ENCODE assay signal across 32 mouse cellular contexts in genomic region chr8:12977325-12977724, GRCm38 (mm10). TPM values are rescaled to one million over a fixed set of nuclear protein-coding genes. Genes with fewer than 3 reads are reported as not detected.
DNase-seq lines count a peak whose midpoint lies in the region; ATAC-seq and TF ChIP-seq lines count a peak whose summit lies in the region.
"Had no signal": no experiment of that assay in that cellular context is flagged by ENCODE, and none has a peak within 500 bp of the region (broad histone marks: within the 10 kb centered on the region; RNA-seq: fewer than 3 reads in every experiment).

No protein-coding gene starts in this region.

- peaks cover 4% of the 10 kb centered on the region for H3K4me1 ChIP-seq in liver, embryonic 11.5 days (replicated peaks; ENCODE audit: control insufficient read depth, insufficient read depth, low read length)
- no peaks in the 10 kb centered on the region for H3K4me1 ChIP-seq in CH12.LX (ENCODE audit: control insufficient read depth in 1 of 2, insufficient read depth in 2 of 2)
- 0 out of 2 replicates have a peak, but pooled peaks cover 2% of the 10 kb centered on the region for H3K4me1 ChIP-seq in liver, embryonic 15.5 days (replicated peaks)
- no peaks in the 10 kb centered on the region for H3K4me1 ChIP-seq in forebrain, embryonic 11.5 days (replicated peaks; ENCODE audit: control insufficient read depth, insufficient read depth, low read length)
- H3K4me1 ChIP-seq: midbrain, embryonic 13.5 days had no signal

- ATAC-seq in liver, embryonic 11.5 days (replicated peaks; ENCODE audit: low FRiP score) = no peak
- no peak for ATAC-seq in liver, embryonic 15.5 days (ENCODE audit: insufficient read depth)
- ATAC-seq in monocyte, adult 5-6 weeks (replicated peaks; ENCODE audit: insufficient number of reproducible peaks, low FRiP score, low TSS enrichment, poor library complexity, severe bottlenecking) = peak; percentile 72
- ATAC-seq in forebrain, embryonic 11.5 days (replicated peaks; ENCODE audit: low FRiP score) = no peak
- ATAC-seq: activated CD4-positive, CD25-positive, alpha-beta regulatory T cell, adult 4 months; CD4-positive, CD25-positive, alpha-beta regulatory T cell, adult 4 months; forebrain, embryonic 14.5 days; hindbrain, embryonic 16.5 days; midbrain, embryonic 13.5 days had no signal

- TF ChIP-seq POLR2A in CH12.LX (IDR thresholded peaks at IDR 0.05; ENCODE audit: low read depth, low read length) = no peak

- 0 out of 2 replicates have a peak, but pooled peaks cover 3% of the 10 kb centered on the region for H3K27me3 ChIP-seq in liver, embryonic 11.5 days (replicated peaks; ENCODE audit: control insufficient read depth, insufficient read depth, low read length)
- H3K27me3 ChIP-seq in CH12.LX (replicated peaks) = peaks cover 83% of the 10 kb centered on the region
- peaks cover 18% of the 10 kb centered on the region for H3K27me3 ChIP-seq in liver, embryonic 15.5 days
- H3K27me3 ChIP-seq in forebrain, embryonic 11.5 days (ENCODE audit: control insufficient read depth, insufficient read depth, low read length) = no peaks in the 10 kb centered on the region
- H3K27me3 ChIP-seq: kidney, embryonic 15.5 days; limb, embryonic 15.5 days; midbrain, embryonic 13.5 days had no signal

- TF ChIP-seq EP300 in CH12.LX (IDR thresholded peaks at IDR 0.05; ENCODE audit: low read length) = no peak

- no peak overlapping the region for H3K9ac ChIP-seq in liver, embryonic 11.5 days (ENCODE audit: low read depth, low read length)
- H3K9ac ChIP-seq in CH12.LX (ENCODE audit: insufficient read depth, low read depth) = no peak overlapping the region
- no peak overlapping the region for H3K9ac ChIP-seq in liver, embryonic 15.5 days
- no peak overlapping the region for H3K9ac ChIP-seq in forebrain, embryonic 11.5 days (ENCODE audit: low read length)
- H3K9ac ChIP-seq: kidney, embryonic 15.5 days; limb, embryonic 15.5 days; midbrain, embryonic 13.5 days had no signal

- WGBS in liver, embryonic 11.5 days = 44% methylated on average over 12 of the region's 12 CpGs
- WGBS in liver, embryonic 15.5 days (ENCODE audit: insufficient replicate concordance) = 20% methylated on average over 12 of the region's 12 CpGs
- 89% methylated on average over 12 of the region's 12 CpGs for WGBS in forebrain, embryonic 11.5 days

- in situ Hi-C loops in CH12.LX (cut with MboI; ENCODE audit: low pct_ligation_motif_present, low pct_unique_long_range_greater_than_20kb, low sequenced_read_pairs) = loop anchor here (25.0 kb wide), 1 partner anchor 235 kb away; the partner anchor contains the start of gene Grtp1

- DNase-seq in liver, embryonic 11.5 days (ENCODE audit: low spot score) = no peak
- DNase-seq in liver (no peak), CH12.LX (ENCODE audit: extremely low read depth) (no peak)
- DNase-seq in forebrain, embryonic 11.5 days (ENCODE audit: low spot score) = no peak
- no peak for DNase-seq in right cerebral cortex, postnatal 4 days
- DNase-seq: adrenal gland, adult 8-10 months; cerebellum, postnatal 25 days; gastrocnemius, postnatal 36 days; heart, adult 2 months; heart, postnatal 14 days; kidney, adult 18-20 months; kidney, postnatal 36 days; layer of hippocampus, postnatal 36 days; lung, adult 18-20 months; lung, postnatal 10 days; right cerebral cortex, postnatal 25 days; thymus, adult 2 months; thymus, postnatal 36 days had no signal

- TF ChIP-seq CTCF in CH12.LX (conservative IDR thresholded peaks at IDR 0.05 in 1 of 2, IDR thresholded peaks at IDR 0.05 in 1 of 2; ENCODE audit: low read depth in 2 of 2, low read length in 2 of 2) = no peak

- no peaks in the 10 kb centered on the region for H3K79me2 ChIP-seq in CH12.LX (replicated peaks; ENCODE audit: control insufficient read depth, extremely low read depth, insufficient read depth, poor library complexity, severe bottlenecking)

- no peak for TF ChIP-seq RAD21 in CH12.LX (IDR thresholded peaks at IDR 0.05; ENCODE audit: low read depth, low read length)

- dilution Hi-C loops in CH12.LX (cut with MboI; ENCODE audit: extremely low pct_ligation_motif_present, extremely low pct_unique_long_range_greater_than_20kb, low sequenced_read_pairs) = no loop called here

- H3K4me2 ChIP-seq in liver, embryonic 11.5 days = peak overlapping the region; percentile 23; the same call in 1 of the 2 replicates
- no peak overlapping the region for H3K4me2 ChIP-seq in CH12.LX (ENCODE audit: insufficient read depth, low read depth, poor library complexity, severe bottlenecking)
- 0 out of 2 replicates have a peak overlapping the region, but pooled peaks have one; percentile 20 for H3K4me2 ChIP-seq in liver, embryonic 15.5 days
- no peak overlapping the region for H3K4me2 ChIP-seq in forebrain, embryonic 11.5 days (ENCODE audit: low read depth, low read length, severe bottlenecking)
- H3K4me2 ChIP-seq: kidney, embryonic 15.5 days; limb, embryonic 15.5 days; midbrain, embryonic 13.5 days had no signal

- no peaks in the 10 kb centered on the region for H3K9me3 ChIP-seq in liver, embryonic 11.5 days (ENCODE audit: control insufficient read depth, low read length)
- peaks cover 2% of the 10 kb centered on the region for H3K9me3 ChIP-seq in CH12.LX (replicated peaks; ENCODE audit: low read length)
- H3K9me3 ChIP-seq in liver, embryonic 15.5 days (replicated peaks) = no peaks in the 10 kb centered on the region
- H3K9me3 ChIP-seq in forebrain, embryonic 11.5 days (ENCODE audit: control insufficient read depth, low read length) = no peaks in the 10 kb centered on the region
- H3K9me3 ChIP-seq: kidney, embryonic 15.5 days; limb, embryonic 10.5 days; limb, embryonic 15.5 days had no signal

- H3K27ac ChIP-seq in liver, embryonic 11.5 days (ENCODE audit: low read depth, low read length) = no peak overlapping the region
- no peak overlapping the region for H3K27ac ChIP-seq in CH12.LX (ENCODE audit: insufficient read depth, low read depth)
- H3K27ac ChIP-seq in liver, embryonic 15.5 days (replicated peaks) = no peak overlapping the region
- H3K27ac ChIP-seq in forebrain, embryonic 11.5 days (ENCODE audit: low read depth, low read length) = no peak overlapping the region
- H3K27ac ChIP-seq: heart, adult 2 months; kidney, embryonic 15.5 days; limb, embryonic 10.5 days; limb, embryonic 15.5 days; midbrain, embryonic 13.5 days had no signal

- no peaks in the 10 kb centered on the region; the same call in 1 of the 2 replicates for H3K36me3 ChIP-seq in liver, embryonic 11.5 days (ENCODE audit: control insufficient read depth, insufficient read depth, low read length)
- no peaks in the 10 kb centered on the region for H3K36me3 ChIP-seq in CH12.LX (replicated peaks in 1 of 2; ENCODE audit: control insufficient read depth in 1 of 2, insufficient read depth in 1 of 2, low read length in 1 of 2)
- no peaks in the 10 kb centered on the region for H3K36me3 ChIP-seq in liver, embryonic 15.5 days (replicated peaks)
- no peaks in the 10 kb centered on the region; the same call in 1 of the 2 replicates for H3K36me3 ChIP-seq in forebrain, embryonic 11.5 days (ENCODE audit: control insufficient read depth, insufficient read depth, low read length)

- H3K4me3 ChIP-seq in liver, embryonic 11.5 days (ENCODE audit: low read depth, low read length) = no peak overlapping the region
- no peak overlapping the region for H3K4me3 ChIP-seq in CH12.LX (replicated peaks in 1 of 3; ENCODE audit: low read depth in 2 of 3, low read length in 2 of 3, poor library complexity in 1 of 3)
- no peak overlapping the region for H3K4me3 ChIP-seq in liver, embryonic 15.5 days (replicated peaks)
- no peak overlapping the region for H3K4me3 ChIP-seq in forebrain, embryonic 11.5 days (ENCODE audit: low read depth, low read length)
- H3K4me3 ChIP-seq: heart, adult 2 months; kidney, embryonic 15.5 days; limb, embryonic 10.5 days; limb, embryonic 15.5 days; midbrain, embryonic 13.5 days had no signal

TF ChIP-seq in CH12.LX, 34 proteins besides CTCF, POLR2A, EP300 and RAD21:
- no peak for TF ChIP-seq ZKSCAN1 (IDR thresholded peaks at IDR 0.05; ENCODE audit: borderline replicate concordance, low read depth, low read length)
- TF ChIP-seq JUN (IDR thresholded peaks at IDR 0.05; ENCODE audit: insufficient read depth, low read depth, low read length) = no peak
- TF ChIP-seq BHLHE40 (IDR thresholded peaks at IDR 0.05; ENCODE audit: low read depth, low read length) = peak; percentile 15; the same call in 1 of the 2 replicates

RNA-seq across cellular contexts. Expression of gene F7, which starts 48.5 kb away (rescaled TPM):
- polyA plus RNA-seq in liver, embryonic 11.5 days (2014; fragmentation: Nextera tagmentation; extraction: Ambion mirVana) = 2.9 and 3.8 TPM in 2 replicates
- total RNA-seq in CH12.LX (2012; rRNA removed) = not detected in 2 replicates
- not detected in 2 replicates for total RNA-seq in CH12.LX (2014; rRNA removed)
- not detected in 2 replicates for polyA plus RNA-seq in CH12.LX (2012; ENCODE audit: insufficient read length, low read depth)
- 9.8 and 12.4 TPM in 2 replicates for polyA plus RNA-seq in liver, embryonic 15.5 days (2015; fragmentation: Nextera tagmentation; extraction: Ambion mirVana)
- total RNA-seq in monocyte, adult 5-6 weeks (2017) = 0.85 TPM in 1 of 3 replicates, not detected in the others
- polyA plus RNA-seq in forebrain, embryonic 11.5 days (2014; fragmentation: Nextera tagmentation; extraction: Ambion mirVana) = not detected in 2 replicates
- total RNA-seq: gastrocnemius, postnatal 36 days had no signal
- polyA plus RNA-seq: activated CD4-positive, CD25-positive, alpha-beta regulatory T cell, adult 4 months; CD4-positive, CD25-positive, alpha-beta regulatory T cell, adult 4 months; embryonic facial prominence, embryonic 11.5 days; forebrain, embryonic 14.5 days; heart, embryonic 14.5 days; hindbrain, embryonic 16.5 days; intestine, embryonic 14.5 days; limb, embryonic 10.5 days; limb, embryonic 15.5 days; midbrain, embryonic 13.5 days; neural tube, embryonic 11.5 days had no signal

RNA-seq across cellular contexts. Expression of gene F10, which starts 59.8 kb away (rescaled TPM):
- polyA plus RNA-seq in liver, embryonic 11.5 days (2014; fragmentation: Nextera tagmentation; extraction: Ambion mirVana) = 59.5 and 61.1 TPM in 2 replicates
- total RNA-seq in CH12.LX (2012; rRNA removed) (not detected in 2 replicates), CH12.LX (2014; rRNA removed) (not detected in 2 replicates)
- not detected in 2 replicates for polyA plus RNA-seq in CH12.LX (2012; ENCODE audit: insufficient read length, low read depth)
- polyA plus RNA-seq in liver, embryonic 15.5 days (2015; fragmentation: Nextera tagmentation; extraction: Ambion mirVana) = 133 and 162 TPM in 2 replicates
- total RNA-seq in monocyte, adult 5-6 weeks (2017) = 39.9 to 65.1 TPM (median 44.8 TPM) in 3 replicates
- polyA plus RNA-seq in forebrain, embryonic 11.5 days (2014; fragmentation: Nextera tagmentation; extraction: Ambion mirVana) = 0.51 and 1.1 TPM in 2 replicates
- total RNA-seq: gastrocnemius, postnatal 36 days; layer of hippocampus, postnatal 36 days had no signal
- polyA plus RNA-seq: activated CD4-positive, CD25-positive, alpha-beta regulatory T cell, adult 4 months; CD4-positive, CD25-positive, alpha-beta regulatory T cell, adult 4 months; forebrain, embryonic 14.5 days had no signal

Comparison
In these comparisons a context has a peak if more than half of its experiments do, and no peak if none do; other contexts are left out.
1. H3K4me2 ChIP-seq: peak in liver, embryonic 11.5 days (single experiment) and liver, embryonic 15.5 days (single experiment); none in CH12.LX (single experiment) and forebrain, embryonic 11.5 days (single experiment).
2. RNA of gene F10, which starts 59.8 kb away (polyA plus RNA-seq): 133 to 162 TPM in liver, embryonic 15.5 days and 59.5 to 61.1 TPM in liver, embryonic 11.5 days; 0.51 to 1.1 TPM in forebrain, embryonic 11.5 days and not detected in CH12.LX; every median in the first group is over 10 times any median in the second.